Mouse (Mus musculus): Measurements from ENCODE around the gene Egr2.

DNA sequence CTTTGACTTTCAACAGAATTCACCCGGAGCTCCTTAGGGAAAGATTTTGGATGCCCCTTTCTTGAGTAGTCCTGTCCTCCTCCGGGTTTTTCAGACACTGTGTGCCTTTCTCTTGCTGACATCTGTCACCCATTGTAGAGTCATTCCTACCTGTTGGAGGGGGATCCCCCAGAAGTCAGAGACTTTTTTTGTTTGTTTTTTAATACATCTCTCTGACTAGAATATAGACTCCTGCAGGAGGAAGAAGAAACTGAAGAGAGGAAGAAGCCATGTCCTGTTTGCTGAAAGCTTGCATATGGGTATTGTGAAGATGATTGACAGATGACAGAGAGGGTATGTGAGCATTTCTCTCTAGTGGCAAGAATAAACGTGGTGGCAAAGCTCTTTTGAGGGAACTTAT lies 30.0 kb upstream of the Egr2 start:
- TF ChIP-seq TCF12 (IDR thresholded peaks at IDR 0.05; ENCODE audit: insufficient read depth, poor library complexity, severe bottlenecking): no peak
- no peak for TF ChIP-seq MYOG (IDR thresholded peaks at IDR 0.05; ENCODE audit: control insufficient read depth in 1 of 3, insufficient read depth in 1 of 3, insufficient read length in 2 of 3, low read depth in 2 of 3)
- TF ChIP-seq POLR2A (IDR thresholded peaks at IDR 0.05; ENCODE audit: insufficient read length, low read depth): no peak
- TF ChIP-seq CEBPB (IDR thresholded peaks at IDR 0.05; ENCODE audit: insufficient read depth, poor library complexity, severe bottlenecking): no peak
- no peak for TF ChIP-seq USF1 (IDR thresholded peaks at IDR 0.05; ENCODE audit: low read depth)
- TF ChIP-seq TCF3 (IDR thresholded peaks at IDR 0.05; ENCODE audit: insufficient read length, low read depth): no peak
- no peak for TF ChIP-seq POLR2AphosphoS2 (IDR thresholded peaks at IDR 0.05; ENCODE audit: insufficient read length, low read depth)
- TF ChIP-seq REST (IDR thresholded peaks at IDR 0.05; ENCODE audit: insufficient read depth, insufficient read length): no peak
- TF ChIP-seq MAX (IDR thresholded peaks at IDR 0.05; ENCODE audit: low read depth): no peak
- no peak for TF ChIP-seq E2F4 (IDR thresholded peaks at IDR 0.05; ENCODE audit: insufficient read depth)

Data from myocyte (in vitro differentiated cells).